Mouse (Mus musculus): ENCODE data around the gene Rcc1l. TPM values are rescaled to one million over a fixed set of nuclear protein-coding genes. Genes with fewer than 3 reads are reported as not detected.

The Rcc1l gene
- total RNA-seq, 2 experiments from 2014 or later: 18.6 to 20.4 TPM

- no peak for DNase-seq
Measured at GRCm38 (mm10) chr5:134115639-134116259, 60.8 kb downstream of the Rcc1l start.

- DNase-seq: peak; percentile 73
Measured at GRCm38 (mm10) chr5:134114981-134115380, 61.6 kb downstream of the Rcc1l start.

GRCm38 (mm10) chr5:134105829-134106228 is 70.7 kb downstream of the Rcc1l start:
- DNase-seq: no peak

GRCm38 (mm10) chr5:134102720-134103119 is 73.9 kb downstream of the Rcc1l start:
- DNase-seq: no peak

GRCm38 (mm10) chr5:134101883-134102282 is 74.7 kb downstream of the Rcc1l start:
- DNase-seq: no peak

- DNase-seq: no peak
Measured at GRCm38 (mm10) chr5:134101322-134101721, 75.3 kb downstream of the Rcc1l start.

GRCm38 (mm10) chr5:134100232-134100771 is 76.3 kb downstream of the Rcc1l start:
- no peak for DNase-seq

GRCm38 (mm10) chr5:134099496-134100211 is 76.9 kb downstream of the Rcc1l start, which contains the start of gene Castor2:
Gene Castor2, plus strand, starts transcription at chr5:134099711.
- peak; percentile 95 for DNase-seq

GRCm38 (mm10) chr5:134098976-134099375 is 77.6 kb downstream of the Rcc1l start:
- DNase-seq: no peak

GRCm38 (mm10) chr5:134098341-134098902 is 78.2 kb downstream of the Rcc1l start:
- DNase-seq: no peak

Other genes starting within 250 kb of the Rcc1l start
- 10 to 100 TPM; 45.7 to 46.8 TPM for gene Castor2, start 77.1 kb downstream of the Rcc1l start, total RNA-seq (2021)
- 1 to 10 TPM; 5.3 to 5.4 TPM for gene Gtf2ird2, start 7.2 kb upstream of the Rcc1l start, total RNA-seq (2021)
- gene Ncf1, start 52.9 kb upstream of the Rcc1l start, total RNA-seq (2021): 1 to 10 TPM; 1.8 to 2.2 TPM
- gene Gtf2i, start 138.0 kb upstream of the Rcc1l start, total RNA-seq (2021): 100 to 1,000 TPM; 102 to 106 TPM

All from gastrocnemius, postnatal 25 days (tissue).